Mouse (Mus musculus): ENCODE data around the gene Pdcd11. TPM values are rescaled to one million over a fixed set of nuclear protein-coding genes. Genes with fewer than 3 reads are reported as not detected.

Pdcd11 gene
- polyA plus RNA-seq, 1 experiment from 2014 or later, result 13.4 TPM

DNA sequence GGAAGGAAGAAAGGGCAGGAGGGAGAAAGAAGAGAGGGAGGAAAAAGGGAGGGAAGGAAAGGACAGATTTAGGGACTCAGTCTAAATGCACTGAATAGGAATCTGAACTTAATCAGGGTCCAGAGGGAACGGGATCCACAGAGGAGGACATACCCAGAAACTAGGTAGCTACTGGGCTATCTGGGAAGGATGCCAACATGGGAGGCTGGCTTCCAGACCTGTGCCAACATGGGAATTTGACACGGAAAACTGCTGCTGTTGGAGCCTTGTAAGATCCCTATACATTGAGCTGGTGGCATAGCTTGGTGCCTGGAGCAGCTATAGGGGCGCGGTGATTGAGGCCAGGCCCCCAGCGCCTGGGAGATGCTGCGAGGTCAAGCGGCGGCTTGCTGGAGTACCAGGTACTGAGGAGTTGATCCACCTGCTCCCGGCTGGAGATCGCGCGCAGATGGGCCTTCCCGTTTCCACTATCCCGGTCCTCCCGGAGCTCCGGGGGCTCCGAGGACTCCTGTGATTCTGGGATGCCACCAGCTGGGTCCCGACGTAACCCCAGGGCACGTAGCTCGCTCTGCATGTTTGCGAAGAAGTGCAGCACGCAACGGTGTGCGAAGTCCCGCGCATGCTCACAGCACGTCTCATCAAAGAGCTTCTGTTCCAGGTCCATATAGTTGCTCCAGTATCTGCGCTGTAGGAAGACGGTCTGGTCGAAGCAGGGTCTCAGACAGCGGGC lies 60.9 kb downstream of the Pdcd11 start:
- Histone ChIP-seq H3K9ac (replicated peaks) (no peak overlapping the region), H3K36me3 (no peaks in the 10 kb centered on the region), H3K27me3 (peaks cover 26% of the 10 kb centered on the region), H3K27ac (no peak overlapping the region), H3K9me3 (no peaks in the 10 kb centered on the region), H3K4me1 (replicated peaks) (peaks cover 17% of the 10 kb centered on the region), H3K4me3 (replicated peaks) (peak overlapping the region; percentile 31), H3K4me2 (peak overlapping the region; percentile 60)
- ATAC-seq (ENCODE audit: insufficient number of reproducible peaks, insufficient read depth, low FRiP score, low TSS enrichment, low read depth), result no peak
- WGBS, result 27% methylated on average over 32 of the region's 32 CpGs

DNA sequence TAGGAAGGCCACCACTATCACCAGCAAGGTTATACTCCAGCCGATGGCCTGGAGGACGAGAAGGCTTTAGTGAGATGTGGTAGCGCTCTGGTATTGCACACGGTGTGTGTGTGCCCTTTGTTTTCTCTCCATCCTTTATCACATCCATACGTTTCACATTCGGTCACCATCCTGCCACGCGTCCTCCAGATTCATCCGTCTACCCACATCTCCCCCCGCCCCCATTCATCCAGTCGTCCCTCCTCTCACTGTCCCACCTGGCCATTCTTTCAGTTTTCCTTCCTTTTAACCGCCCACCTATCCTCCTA lies 61.4 kb downstream of the Pdcd11 start:
- Histone ChIP-seq H3K9me3 (no peaks in the 10 kb centered on the region), H3K27ac (no peak overlapping the region), H3K9ac (replicated peaks) (no peak overlapping the region), H3K4me3 (replicated peaks) (peak overlapping the region; percentile 31), H3K27me3 (peaks cover 26% of the 10 kb centered on the region), H3K4me1 (replicated peaks) (peaks cover 17% of the 10 kb centered on the region), H3K4me2 (peak overlapping the region; percentile 60), H3K36me3 (no peaks in the 10 kb centered on the region)
- 59% methylated on average over 12 of the region's 12 CpGs for WGBS
- no peak for ATAC-seq (ENCODE audit: insufficient number of reproducible peaks, insufficient read depth, low FRiP score, low TSS enrichment, low read depth)

DNA sequence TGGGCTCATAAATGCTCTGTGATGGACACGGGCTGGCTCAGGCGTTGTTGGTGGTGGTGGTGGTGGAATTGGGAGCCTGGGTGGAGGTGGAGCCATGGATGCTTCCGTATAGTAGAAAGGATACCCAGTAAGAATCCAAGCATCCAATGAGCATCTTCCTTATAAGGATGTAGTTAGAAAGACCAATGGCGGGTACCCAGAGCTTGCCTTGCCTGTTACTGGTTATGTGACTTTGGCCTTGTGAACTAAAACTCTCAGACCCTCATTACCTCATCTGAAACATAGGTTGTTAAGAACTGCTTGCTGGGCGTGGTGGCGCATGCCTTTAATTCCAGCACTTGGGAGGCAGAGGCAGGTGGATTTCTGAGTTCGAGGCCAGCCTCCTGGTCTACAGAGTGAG lies 63.2 kb downstream of the Pdcd11 start:
- Histone ChIP-seq H3K9ac (replicated peaks) (no peak overlapping the region), H3K27me3 (peaks cover 26% of the 10 kb centered on the region), H3K36me3 (no peaks in the 10 kb centered on the region), H3K4me2 (no peak overlapping the region), H3K4me1 (replicated peaks) (peaks cover 17% of the 10 kb centered on the region), H3K9me3 (no peaks in the 10 kb centered on the region), H3K27ac (no peak overlapping the region), H3K4me3 (replicated peaks) (no peak overlapping the region)
- ATAC-seq (ENCODE audit: insufficient number of reproducible peaks, insufficient read depth, low FRiP score, low TSS enrichment, low read depth), result no peak
- WGBS, result 84% methylated on average over 7 of the region's 7 CpGs

DNA sequence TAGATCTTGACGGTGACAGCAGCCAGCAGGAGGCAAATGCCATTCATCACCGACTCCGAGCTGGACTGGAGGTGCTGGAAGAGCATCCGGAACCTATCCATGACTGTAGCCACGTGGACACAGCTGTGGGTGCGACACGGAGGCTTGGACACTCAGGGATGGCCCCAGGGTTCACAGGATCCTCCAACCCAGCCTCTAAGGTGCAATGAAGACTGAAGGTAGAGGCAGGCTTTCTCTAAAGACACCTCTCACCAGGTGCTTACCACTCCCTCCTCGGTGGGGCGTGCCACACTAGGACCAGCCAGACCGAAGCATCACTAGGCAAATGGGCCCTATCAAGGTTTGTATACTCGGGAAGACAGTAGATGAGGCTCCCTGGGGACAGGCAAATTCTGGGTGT lies 67.1 kb downstream of the Pdcd11 start, which contains the start of gene Calhm3:
Gene Calhm3, minus strand, starts transcription at position 101 of the 400 bp plus-strand sequence.
- H3K36me3 ChIP-seq, result no peaks in the 10 kb centered on the region
- WGBS, result 76% methylated on average over 11 of the region's 11 CpGs

DNA sequence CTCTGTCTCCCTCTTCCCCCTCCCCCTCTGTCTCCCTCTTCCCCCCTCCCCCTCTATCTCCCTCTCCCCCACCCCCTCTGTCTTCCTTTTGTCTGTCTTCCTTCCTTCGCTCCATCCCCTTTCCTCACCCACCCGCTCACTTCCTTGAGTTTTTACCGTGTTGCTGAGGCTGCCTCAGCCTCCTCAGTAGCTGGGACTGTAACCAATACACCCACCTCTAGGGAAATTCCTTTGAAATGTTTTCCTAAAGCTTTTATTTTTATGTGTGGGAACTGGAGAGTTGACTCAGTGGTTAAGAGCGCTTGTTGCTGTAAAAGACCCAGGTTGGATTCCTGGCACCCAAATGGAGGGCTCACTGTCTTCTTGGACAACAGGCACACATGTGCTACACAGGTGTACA lies 71.1 kb downstream of the Pdcd11 start:
- no peak overlapping the region for H3K4me3 ChIP-seq (replicated peaks)
- no peak overlapping the region for H3K4me2 ChIP-seq
- no peaks in the 10 kb centered on the region for H3K36me3 ChIP-seq
- H3K27ac ChIP-seq, result no peak overlapping the region
- H3K9me3 ChIP-seq, result no peaks in the 10 kb centered on the region
- H3K27me3 ChIP-seq, result peaks cover 3% of the 10 kb centered on the region; the same call in 1 of the 2 replicates
- H3K9ac ChIP-seq (replicated peaks), result no peak overlapping the region
- no peaks in the 10 kb centered on the region for H3K4me1 ChIP-seq (replicated peaks)
- ATAC-seq (ENCODE audit: insufficient number of reproducible peaks, insufficient read depth, low FRiP score, low TSS enrichment, low read depth), result no peak
- WGBS, result 66% methylated on average over 4 of the region's 4 CpGs

More for the DNA sequence above, 67.1 kb downstream of the Pdcd11 start, which contains the start of gene Calhm3:
- Histone ChIP-seq H3K27ac (no peak within 1 kb of the TSS), H3K4me3 (replicated peaks) (no peak within 1 kb of the TSS), H3K4me2 (no peak within 1 kb of the TSS), H3K27me3 (peaks cover under 1% of the 10 kb centered on the region; the same call in 1 of the 2 replicates), H3K9ac (replicated peaks) (no peak within 1 kb of the TSS), H3K9me3 (no peaks in the 10 kb centered on the region), H3K4me1 (replicated peaks) (no peaks in the 10 kb centered on the region)
- no peak for ATAC-seq (ENCODE audit: insufficient number of reproducible peaks, insufficient read depth, low FRiP score, low TSS enrichment, low read depth)

DNA sequence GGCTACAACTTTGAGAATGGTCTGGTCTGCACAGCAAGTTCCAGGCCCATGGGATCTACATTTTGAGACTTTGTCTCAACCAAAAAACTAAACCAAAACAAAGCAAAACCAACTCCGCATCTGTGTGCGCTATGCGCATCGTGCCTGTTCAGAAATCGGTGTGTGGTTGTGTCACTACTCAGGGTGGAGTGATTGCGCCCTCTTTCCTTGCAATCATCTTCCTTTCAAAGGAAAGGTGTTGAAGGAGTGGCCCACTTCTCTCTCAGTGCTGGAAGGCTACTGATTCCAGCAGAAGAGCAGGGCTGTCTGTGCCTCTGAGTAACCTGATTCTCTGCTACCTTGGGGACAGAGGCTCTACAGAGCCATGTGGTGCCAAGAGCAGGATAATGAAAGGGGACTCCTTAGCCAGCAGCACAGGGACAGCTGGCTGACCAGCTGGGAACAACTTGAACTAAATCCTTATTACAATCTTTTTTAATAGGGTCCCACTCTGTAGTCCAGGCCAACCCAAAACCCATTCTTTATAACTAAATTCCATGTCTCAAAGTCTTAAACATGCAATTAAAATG lies 72.7 kb downstream of the Pdcd11 start:
- H3K27ac ChIP-seq, result no peak overlapping the region
- 91% methylated on average over 6 of the region's 6 CpGs for WGBS
- peaks cover 5% of the 10 kb centered on the region; the same call in 1 of the 2 replicates for H3K27me3 ChIP-seq
- H3K4me2 ChIP-seq, result no peak overlapping the region
- ATAC-seq (ENCODE audit: insufficient number of reproducible peaks, insufficient read depth, low FRiP score, low TSS enrichment, low read depth), result no peak
- no peaks in the 10 kb centered on the region for H3K9me3 ChIP-seq
- no peak overlapping the region for H3K4me3 ChIP-seq (replicated peaks)
- no peak overlapping the region for H3K9ac ChIP-seq (replicated peaks)
- no peaks in the 10 kb centered on the region for H3K4me1 ChIP-seq (replicated peaks)
- H3K36me3 ChIP-seq, result no peaks in the 10 kb centered on the region

DNA sequence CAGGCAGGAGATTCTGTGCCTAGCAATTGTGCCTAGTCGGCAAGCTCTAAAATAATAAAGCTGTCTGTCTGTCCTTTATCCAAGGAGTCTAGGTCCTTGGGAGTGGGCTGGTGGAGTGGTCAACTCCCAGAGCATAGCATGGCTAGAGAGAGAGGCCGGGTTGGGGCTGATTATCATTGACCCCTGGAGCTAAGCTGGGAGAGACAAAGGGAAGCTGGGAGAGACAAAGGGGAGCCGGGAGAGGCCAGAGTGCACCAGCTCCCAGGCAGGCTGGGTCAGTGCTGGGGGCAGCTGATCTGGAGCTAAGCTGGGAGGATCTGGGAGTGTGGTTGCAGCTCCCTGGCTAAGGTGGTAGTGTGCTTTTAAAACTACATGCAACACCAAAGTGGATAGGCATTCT lies 76.2 kb downstream of the Pdcd11 start:
- H3K4me3 ChIP-seq (replicated peaks), result no peak overlapping the region
- no peak overlapping the region for H3K9ac ChIP-seq (replicated peaks)
- H3K4me1 ChIP-seq (replicated peaks), result 0 out of 2 replicates have a peak, but pooled peaks cover 3% of the 10 kb centered on the region
- H3K27ac ChIP-seq, result no peak overlapping the region
- peaks cover 5% of the 10 kb centered on the region; the same call in 1 of the 2 replicates for H3K27me3 ChIP-seq
- no peak overlapping the region for H3K4me2 ChIP-seq
- no peak for ATAC-seq (ENCODE audit: insufficient number of reproducible peaks, insufficient read depth, low FRiP score, low TSS enrichment, low read depth)
- no peaks in the 10 kb centered on the region for H3K9me3 ChIP-seq
- no peaks in the 10 kb centered on the region for H3K36me3 ChIP-seq
- WGBS, result 28% methylated on average over 3 of the region's 3 CpGs

DNA sequence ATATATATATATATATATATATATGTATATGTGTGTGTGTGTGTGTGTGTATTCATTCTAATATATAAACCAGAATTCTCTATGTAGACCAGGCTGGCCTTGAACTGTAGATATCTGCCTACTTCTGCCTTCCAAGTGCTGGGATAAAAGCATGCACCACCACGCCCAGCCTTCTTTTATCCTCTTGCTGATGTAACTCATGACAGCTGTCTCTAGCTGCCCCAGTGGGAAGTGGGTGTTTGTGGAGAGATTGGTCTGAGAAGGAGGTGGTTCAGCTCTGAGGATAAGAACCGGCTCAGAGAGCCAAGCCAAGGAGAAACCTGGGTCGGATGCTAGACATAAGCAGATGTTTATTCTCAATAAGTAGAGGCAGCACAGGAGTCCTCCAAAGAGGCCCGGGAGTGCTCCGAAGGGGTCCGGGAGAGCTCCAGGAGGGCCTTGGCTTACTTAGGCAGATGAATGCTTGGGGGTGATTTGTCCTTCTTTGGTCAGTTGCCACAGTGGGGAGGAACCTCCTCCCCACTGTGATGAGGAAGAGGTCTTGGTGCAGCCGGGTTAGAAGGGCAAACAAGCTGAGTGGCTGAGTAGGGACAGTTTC lies 77.1 kb downstream of the Pdcd11 start:
- Histone ChIP-seq H3K27me3 (peaks cover 5% of the 10 kb centered on the region; the same call in 1 of the 2 replicates), H3K27ac (no peak overlapping the region), H3K9me3 (no peaks in the 10 kb centered on the region), H3K36me3 (no peaks in the 10 kb centered on the region), H3K9ac (replicated peaks) (no peak overlapping the region), H3K4me2 (peak overlapping the region; percentile 36; the same call in 1 of the 2 replicates), H3K4me3 (replicated peaks) (no peak overlapping the region), H3K4me1 (replicated peaks) (0 out of 2 replicates have a peak, but pooled peaks cover 3% of the 10 kb centered on the region)
- ATAC-seq (ENCODE audit: insufficient number of reproducible peaks, insufficient read depth, low FRiP score, low TSS enrichment, low read depth), result no peak
- WGBS, result 66% methylated on average over 7 of the region's 7 CpGs

DNA sequence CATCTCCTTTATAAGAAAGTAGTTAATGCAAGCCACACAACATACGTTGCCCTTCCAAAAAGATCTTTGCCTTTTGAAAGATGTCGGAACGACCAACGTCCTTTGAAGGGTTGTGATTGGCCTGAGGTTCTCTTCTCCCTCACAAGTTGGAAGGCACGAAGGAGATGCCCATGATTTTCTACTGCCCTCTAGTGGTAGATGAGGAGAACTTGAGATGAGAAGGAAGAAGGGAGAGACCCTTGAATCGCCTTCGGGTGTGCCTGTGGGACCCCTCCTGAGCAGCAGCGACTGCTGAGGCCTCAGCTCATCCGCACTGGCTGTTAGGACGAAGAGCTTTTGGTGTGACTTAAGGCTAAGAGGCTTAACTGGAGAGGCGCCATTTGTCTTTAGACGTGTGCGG lies 77.7 kb downstream of the Pdcd11 start:
- Histone ChIP-seq H3K9me3 (no peaks in the 10 kb centered on the region), H3K27me3 (peaks cover 5% of the 10 kb centered on the region; the same call in 1 of the 2 replicates), H3K4me2 (peak overlapping the region; percentile 36), H3K9ac (replicated peaks) (no peak overlapping the region), H3K36me3 (no peaks in the 10 kb centered on the region), H3K4me1 (replicated peaks) (0 out of 2 replicates have a peak, but pooled peaks cover 3% of the 10 kb centered on the region), H3K4me3 (replicated peaks) (no peak overlapping the region), H3K27ac (no peak overlapping the region)
- ATAC-seq (ENCODE audit: insufficient number of reproducible peaks, insufficient read depth, low FRiP score, low TSS enrichment, low read depth), result no peak
- 8% methylated on average over 13 of the region's 13 CpGs for WGBS

DNA sequence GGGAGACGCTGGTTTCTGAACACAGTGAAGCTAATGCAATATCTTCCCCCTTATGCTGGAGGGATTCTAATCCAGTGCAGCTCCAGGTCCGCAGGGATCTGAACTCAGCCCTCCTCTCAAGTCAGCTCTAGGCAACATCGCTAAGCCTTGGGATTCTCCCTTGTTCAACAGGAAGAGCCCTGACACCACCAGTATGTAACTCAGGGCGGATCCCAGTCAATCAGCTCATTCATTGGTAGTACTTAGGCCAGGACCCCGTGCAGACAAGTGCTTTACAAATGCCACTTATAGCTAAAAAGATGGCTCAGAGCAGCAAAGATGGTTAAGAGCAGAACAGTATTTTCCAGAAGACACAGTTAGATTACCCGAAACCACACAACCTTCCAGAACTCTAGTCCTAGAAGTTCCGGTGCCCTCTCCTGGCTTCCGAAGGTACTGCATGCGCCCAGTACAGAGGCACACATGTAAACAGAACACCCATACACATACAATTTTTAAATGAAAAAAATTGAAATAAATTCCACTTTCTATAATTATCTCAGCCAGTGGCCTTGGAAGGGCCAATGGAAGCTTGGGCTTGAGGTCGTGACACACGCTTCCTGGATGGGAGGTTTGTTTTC lies 78.3 kb downstream of the Pdcd11 start:
- ATAC-seq (ENCODE audit: insufficient number of reproducible peaks, insufficient read depth, low FRiP score, low TSS enrichment, low read depth), result 0 out of 2 replicates have a peak, but pooled peaks have one; percentile 52
- H3K27me3 ChIP-seq, result peaks cover 11% of the 10 kb centered on the region; the same call in 1 of the 2 replicates
- 0 out of 2 replicates have a peak, but pooled peaks cover 3% of the 10 kb centered on the region for H3K4me1 ChIP-seq (replicated peaks)
- no peak overlapping the region for H3K27ac ChIP-seq
- no peaks in the 10 kb centered on the region for H3K9me3 ChIP-seq
- no peaks in the 10 kb centered on the region for H3K36me3 ChIP-seq
- H3K4me2 ChIP-seq, result peak overlapping the region; percentile 36
- H3K9ac ChIP-seq (replicated peaks), result no peak overlapping the region
- 28% methylated on average over 11 of the region's 11 CpGs for WGBS
- H3K4me3 ChIP-seq (replicated peaks), result no peak overlapping the region

DNA sequence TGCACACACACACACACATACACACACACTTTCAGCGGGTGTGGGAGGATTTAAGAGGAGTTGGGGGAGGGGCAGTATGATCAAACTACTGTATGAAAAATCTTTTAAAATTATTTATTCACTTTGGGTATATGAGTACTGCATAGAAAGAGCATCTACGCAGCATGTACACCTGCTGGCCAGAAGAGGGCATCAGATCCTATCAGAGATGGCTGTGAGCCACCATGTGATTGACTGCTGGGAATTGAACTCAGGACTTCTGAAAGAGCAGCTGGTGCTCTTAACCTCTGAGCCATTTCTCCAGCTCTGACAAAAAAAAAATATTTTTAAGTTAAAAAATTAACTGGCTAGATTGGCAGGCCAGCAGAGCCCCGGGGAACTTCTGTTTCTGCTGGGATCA lies 83.9 kb downstream of the Pdcd11 start:
- ATAC-seq (ENCODE audit: insufficient number of reproducible peaks, insufficient read depth, low FRiP score, low TSS enrichment, low read depth), result no peak
- Histone ChIP-seq H3K9me3 (no peaks in the 10 kb centered on the region), H3K9ac (replicated peaks) (no peak overlapping the region), H3K4me1 (replicated peaks) (peaks cover 9% of the 10 kb centered on the region), H3K27ac (no peak overlapping the region), H3K4me2 (no peak overlapping the region), H3K4me3 (replicated peaks) (no peak overlapping the region), H3K36me3 (no peaks in the 10 kb centered on the region), H3K27me3 (peaks cover 20% of the 10 kb centered on the region)
- 55% methylated on average over 3 of the region's 3 CpGs for WGBS

Data from limb, embryonic 12.5 days (tissue).